Mouse (Mus musculus) gastrocnemius, adult 2 months (tissue): ENCODE measurements around the gene 1700020D05Rik. TPM values are rescaled to one million over a fixed set of nuclear protein-coding genes. Genes with fewer than 3 reads are reported as not detected.
"Not testable (repeated sequence)": the region's sequence is repeated elsewhere in the genome, so short reads cannot be mapped to it uniquely, and the experiment has no call there.

ENCODE experiments used
- DNase-seq: peaks from one replicate; pipeline ENCODE4 v3.0.0; 2022
- H3K27ac ChIP-seq: fragments of 200-600 bp; 2 replicates; pipeline ENCODE4 v1.8.1; 2022; ENCODE audit warnings: mild to moderate bottlenecking
- H3K4me3 ChIP-seq: fragments of 200-600 bp; 2 replicates; pipeline ENCODE4 v1.8.1; 2022; ENCODE audit warnings: mild to moderate bottlenecking, moderate library complexity
- CTCF ChIP-seq: fragments of 200-600 bp; IDR thresholded peaks from 2 replicates; pipeline ENCODE4 v1.8.1; 2022; ENCODE audit warnings: antibody characterized with exemption, mild to moderate bottlenecking, moderate library complexity
- intact Hi-C: fragments of 180-260 bp; cut with DNase I; formaldehyde crosslinking; loops from one replicate; pipeline ENCODE4 v1.15.1; 2025
- total RNA-seq, 2 experiments: library from RNA; stranded (reverse); gene quantifications; 2 replicates each; pipeline ENCODE4 v1.2.3; 2021

1700020D05Rik gene
- total RNA-seq, 2 experiments from 2014 or later, result 0.92 to 1.6 TPM

DNA sequence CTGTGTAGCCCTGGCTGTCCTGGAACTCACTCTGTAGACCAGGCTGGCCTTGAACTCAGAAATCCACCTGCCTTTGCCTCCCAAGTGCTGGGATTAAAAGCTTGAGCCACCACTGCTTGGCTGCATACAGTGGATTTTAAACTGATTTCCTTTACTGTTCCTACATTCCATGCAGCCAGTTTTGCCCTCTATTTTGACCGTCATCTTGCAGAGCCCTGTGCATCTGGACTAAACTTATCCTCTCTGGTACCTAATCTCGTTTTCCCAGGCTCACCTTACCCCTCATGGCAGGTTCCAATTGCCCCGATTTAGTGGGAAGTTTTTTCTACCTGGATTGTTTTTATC, 9.4 kb upstream of the 1700020D05Rik start:
- H3K27ac ChIP-seq, result no peak overlapping the region
- no peak for TF ChIP-seq CTCF
- H3K4me3 ChIP-seq, result no peak overlapping the region
- intact Hi-C loops, result no loop called here
- DNase-seq, result no peak

DNA sequence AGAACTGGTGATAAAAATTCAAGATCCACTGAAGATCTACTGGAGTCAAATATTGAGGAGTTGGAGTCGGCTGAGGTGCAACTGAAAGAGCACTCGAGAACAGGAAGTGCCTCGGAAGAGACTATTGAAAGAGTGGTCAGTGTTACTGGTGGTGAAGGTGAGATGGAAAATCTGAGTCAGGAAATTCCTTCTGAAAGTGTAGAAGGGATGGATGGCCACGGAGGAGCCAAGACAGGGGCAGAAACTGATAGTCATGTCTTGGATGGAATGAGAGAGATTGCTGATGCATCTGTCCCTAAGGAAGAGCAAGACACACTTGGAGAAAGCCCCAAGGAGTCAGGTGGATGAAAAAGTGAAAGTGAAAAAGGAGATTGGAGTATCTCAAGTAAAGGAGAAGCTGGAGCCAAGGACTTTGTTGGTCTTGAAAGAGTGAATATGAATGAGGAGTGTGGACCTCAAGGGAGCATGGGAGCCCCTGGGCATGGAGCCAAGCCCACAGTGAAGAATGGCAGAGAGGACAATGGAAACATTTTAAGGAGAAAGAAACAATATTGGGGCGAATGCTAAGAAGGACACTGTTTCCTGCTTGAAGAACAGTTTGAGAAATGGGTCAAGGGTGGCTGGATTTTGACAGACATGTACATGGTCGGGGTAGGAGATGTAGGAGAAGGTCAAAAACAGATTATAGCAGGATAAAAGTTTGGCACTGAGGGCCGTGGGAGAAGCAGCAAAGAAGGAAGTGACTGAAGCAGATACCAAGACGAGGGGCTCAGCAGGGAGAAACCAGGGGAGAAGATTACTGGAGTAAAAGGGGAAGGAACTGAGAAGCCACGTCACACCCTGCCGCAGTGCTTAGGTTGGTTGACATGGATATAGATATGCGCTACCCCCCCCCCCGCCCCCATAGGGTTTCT, 8.8 kb upstream of the 1700020D05Rik start:
- intact Hi-C loops, result no loop called here
- H3K27ac ChIP-seq, result peak overlapping the region; percentile 44
- H3K4me3 ChIP-seq, result peak overlapping the region; percentile 35
- no peak for TF ChIP-seq CTCF
- no peak for DNase-seq

DNA sequence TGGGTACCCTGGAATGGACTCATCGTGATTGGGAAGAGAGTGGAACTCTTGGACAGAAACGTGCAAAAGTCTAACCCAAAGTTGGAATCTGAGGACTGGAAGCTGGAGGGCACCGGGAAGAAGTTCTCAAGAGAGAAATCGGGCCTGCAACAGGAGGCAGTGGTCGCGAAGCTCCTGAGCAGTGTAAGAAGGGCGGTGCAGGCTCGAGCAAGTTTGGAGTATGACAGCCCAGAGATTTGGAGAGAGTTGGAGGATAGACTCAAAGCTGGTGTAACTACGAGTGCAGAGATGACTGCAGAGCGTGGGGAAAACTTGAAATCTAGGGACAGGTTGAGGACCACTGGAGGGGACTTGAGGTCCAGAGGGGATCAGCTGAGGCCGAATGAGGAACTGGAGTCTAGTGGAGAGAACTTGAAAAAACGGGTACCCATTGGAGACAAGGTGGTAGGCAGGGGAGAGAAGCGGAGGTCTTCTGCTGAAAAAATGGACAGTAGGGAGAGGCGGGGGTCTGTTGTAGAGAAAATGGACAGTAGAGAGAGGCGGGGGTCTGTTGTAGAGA, 7.6 kb upstream of the 1700020D05Rik start:
- intact Hi-C loops, result loop anchor here (2.0 kb wide), 1 partner anchor 20 kb away; the partner anchor contains the start of gene Cfl1
- no peak for TF ChIP-seq CTCF
- Histone ChIP-seq H3K27ac (peak overlapping the region; percentile 89), H3K4me3 (peak overlapping the region; percentile 93)
- no peak for DNase-seq

DNA sequence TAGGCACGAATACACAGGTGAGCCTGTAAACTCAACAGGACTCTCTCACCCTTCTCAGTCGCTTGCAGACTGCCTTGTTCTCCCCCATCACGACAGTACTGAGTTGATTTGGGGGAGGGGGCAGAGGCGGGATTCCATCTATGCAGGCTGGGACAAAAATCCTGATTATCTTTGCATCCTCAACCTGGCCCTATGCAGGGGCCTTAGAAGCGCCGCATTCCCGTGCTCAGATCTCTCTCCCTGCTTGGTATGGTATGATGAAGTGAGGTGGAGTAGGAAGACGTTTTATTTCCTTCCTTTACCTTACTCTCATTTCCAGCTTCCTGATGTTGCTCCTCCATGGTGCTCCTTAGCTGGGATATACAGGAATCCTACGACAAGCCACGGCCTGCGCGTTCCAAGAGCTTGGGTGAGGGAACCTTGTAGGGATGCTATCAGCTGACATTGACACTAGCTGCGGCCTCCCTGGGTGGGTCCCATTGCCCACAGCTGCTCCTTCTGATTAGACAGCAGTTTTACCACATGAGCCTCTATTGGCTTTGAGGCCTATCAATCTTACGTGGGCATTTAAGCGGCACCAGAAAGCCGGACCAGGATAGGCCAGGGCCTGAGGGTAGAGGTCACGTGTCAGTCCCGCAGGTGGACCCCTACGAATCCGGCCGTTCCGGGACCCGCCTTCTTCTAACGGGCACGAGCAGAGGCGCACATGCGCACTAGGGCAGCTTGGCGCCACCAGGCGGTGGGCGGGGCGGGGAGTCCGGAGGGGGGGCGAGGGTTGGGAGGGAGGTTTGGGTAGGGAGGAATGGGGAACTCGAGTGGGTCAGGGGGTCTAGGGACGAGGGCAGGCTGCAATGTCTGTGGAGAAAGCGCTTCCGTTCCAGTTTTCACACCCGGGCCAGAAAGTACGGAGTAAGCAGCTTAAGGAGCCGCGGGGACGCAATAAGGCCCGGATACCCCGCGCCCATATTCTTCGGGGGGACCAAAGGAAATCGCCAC, 6.7 kb upstream of the 1700020D05Rik start, which contains the start of gene Snx32:
Gene Snx32, minus strand, starts transcription at position 508 of the 996 bp plus-strand sequence.
- Histone ChIP-seq H3K4me3 (peak within 1 kb of the TSS; percentile 93), H3K27ac (peak within 1 kb of the TSS; percentile 89)
- peak; percentile 45 for TF ChIP-seq CTCF
- intact Hi-C loops, result loop anchor here (2.0 kb wide), 1 partner anchor 20 kb away; the partner anchor contains the start of gene Cfl1
- DNase-seq, result peak; percentile 99

DNA sequence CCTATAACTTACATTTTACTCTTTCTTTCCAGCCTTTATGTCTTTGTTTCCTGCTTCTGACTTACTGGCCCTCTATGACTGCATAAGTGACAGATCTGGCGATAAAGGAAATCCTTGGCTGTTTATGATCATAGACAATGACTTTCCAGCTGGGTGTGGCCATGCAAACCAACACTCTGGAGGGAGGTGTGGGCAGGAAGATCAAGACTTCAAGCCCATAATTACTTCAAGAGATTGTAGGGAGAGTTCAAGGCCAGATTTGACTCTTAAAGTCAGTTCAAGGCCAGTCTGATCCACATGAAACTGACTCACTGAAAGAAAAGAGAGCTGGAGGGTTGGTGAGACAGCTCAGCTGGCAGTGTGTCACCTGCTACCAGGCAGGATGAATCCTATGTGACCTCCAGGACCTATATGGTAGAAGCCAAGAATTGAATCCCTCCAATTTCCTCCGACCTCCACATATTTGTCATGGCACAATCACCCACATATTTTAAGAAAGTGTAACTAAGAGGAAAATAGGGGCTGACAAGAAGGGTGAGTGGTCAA, 3.2 kb downstream of the 1700020D05Rik start:
- intact Hi-C loops, result no loop called here
- H3K27ac ChIP-seq, result no peak overlapping the region
- no peak for DNase-seq
- no peak for TF ChIP-seq CTCF
- no peak overlapping the region for H3K4me3 ChIP-seq

DNA sequence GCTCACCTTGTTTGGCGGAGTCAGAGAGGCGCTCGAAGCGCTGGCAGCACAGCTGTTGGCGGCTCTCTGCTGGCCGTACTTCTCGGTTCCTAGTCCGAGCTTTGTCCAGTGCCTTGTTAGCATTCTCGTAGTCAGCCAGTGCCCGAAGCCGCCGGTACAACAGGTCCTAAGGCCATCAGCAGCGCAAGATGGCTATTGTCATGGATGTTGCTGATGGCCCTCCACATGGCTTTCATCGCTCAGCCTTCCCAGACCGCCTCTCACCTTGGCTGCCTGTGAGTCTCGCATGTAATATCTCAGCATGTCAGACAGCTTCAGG, 7.6 kb downstream of the 1700020D05Rik start:
- no peak for TF ChIP-seq CTCF
- Histone ChIP-seq H3K27ac (peak overlapping the region; percentile 62), H3K4me3 (no peak overlapping the region)
- no peak for DNase-seq
- intact Hi-C loops, result no loop called here

DNA sequence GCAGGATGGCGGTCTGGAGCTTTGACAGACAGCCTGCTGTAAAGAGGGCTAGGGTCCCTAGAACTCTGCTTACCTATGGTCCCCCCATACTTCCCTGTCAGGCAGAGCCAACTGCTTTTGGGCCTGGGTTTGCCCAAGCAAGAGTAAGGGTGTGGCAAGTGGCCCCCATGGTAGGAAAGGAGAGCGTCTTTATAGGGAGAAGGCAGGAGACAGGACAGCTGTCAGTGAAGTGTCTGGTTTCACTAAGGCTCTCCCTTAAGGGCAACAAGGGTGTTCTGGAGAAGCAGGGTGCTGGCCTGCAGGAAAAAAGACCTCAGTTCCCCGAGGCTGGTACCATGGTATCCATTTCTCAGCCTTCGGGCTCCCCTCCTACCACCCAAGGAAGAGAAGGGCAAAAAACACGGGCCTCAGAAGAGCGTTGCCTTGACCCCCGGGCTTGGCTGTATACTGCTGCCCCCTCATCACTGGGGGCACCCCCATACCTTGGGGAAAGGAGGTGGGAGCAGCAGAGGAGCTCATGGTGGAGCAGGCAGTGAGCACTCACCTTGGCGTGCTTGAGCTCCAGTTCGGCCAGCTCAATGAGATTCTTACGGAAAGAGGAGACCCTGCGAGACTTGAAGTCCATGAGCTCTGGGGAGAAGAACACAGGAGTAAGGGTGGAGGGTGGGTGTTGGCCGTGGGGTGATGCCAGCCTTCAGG, 8.1 kb downstream of the 1700020D05Rik start:
- Histone ChIP-seq H3K27ac (peak overlapping the region; percentile 62), H3K4me3 (no peak overlapping the region)
- DNase-seq, result no peak
- TF ChIP-seq CTCF, result no peak
- intact Hi-C loops, result no loop called here

DNA sequence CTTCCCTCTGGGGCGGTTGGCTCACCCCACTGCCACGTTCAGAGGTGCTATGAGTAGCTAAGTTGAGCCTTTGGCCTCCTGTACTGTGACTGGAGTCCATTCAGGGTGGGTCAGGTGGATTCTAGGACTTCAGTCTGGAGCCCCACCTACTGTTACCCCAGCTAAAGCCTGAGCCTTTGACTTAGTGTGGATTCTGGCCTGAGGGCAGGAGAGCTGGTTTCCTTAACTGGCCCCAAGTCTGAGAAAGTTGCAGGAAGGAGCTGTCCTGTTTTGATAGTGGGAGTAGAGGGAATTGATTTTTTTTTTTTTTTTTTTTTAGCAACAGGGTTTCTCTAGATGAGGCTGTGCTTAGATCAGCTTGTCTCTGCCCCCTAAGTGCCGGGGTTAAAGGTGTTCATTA, 9.3 kb downstream of the 1700020D05Rik start:
- Histone ChIP-seq H3K27ac (peak overlapping the region; percentile 49; the same call in 1 of the 2 replicates), H3K4me3 (no peak overlapping the region)
- DNase-seq, result no peak
- no peak for TF ChIP-seq CTCF
- intact Hi-C loops, result no loop called here

DNA sequence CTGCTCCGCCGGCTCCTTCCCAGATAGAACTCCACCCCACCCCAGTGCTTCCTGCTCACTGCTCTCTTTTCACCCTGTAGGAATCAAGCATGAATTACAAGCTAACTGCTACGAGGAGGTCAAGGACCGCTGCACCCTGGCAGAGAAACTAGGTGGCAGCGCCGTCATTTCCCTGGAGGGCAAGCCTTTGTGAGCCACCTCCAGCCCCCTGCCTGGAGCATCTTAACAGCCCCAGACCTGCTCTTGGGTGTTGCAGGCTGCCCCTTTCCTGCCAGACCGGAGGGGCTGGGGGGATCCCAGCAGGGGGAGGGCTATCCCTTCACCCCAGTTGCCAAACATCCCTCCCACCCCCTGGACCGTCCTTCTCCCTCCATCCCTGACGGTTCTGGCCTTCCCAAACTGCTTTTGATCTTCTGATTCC, 10.3 kb downstream of the 1700020D05Rik start:
- intact Hi-C loops, H3K27ac ChIP-seq, DNase-seq: not testable (repeated sequence)
- peak overlapping the region; percentile 100 for H3K4me3 ChIP-seq

DNA sequence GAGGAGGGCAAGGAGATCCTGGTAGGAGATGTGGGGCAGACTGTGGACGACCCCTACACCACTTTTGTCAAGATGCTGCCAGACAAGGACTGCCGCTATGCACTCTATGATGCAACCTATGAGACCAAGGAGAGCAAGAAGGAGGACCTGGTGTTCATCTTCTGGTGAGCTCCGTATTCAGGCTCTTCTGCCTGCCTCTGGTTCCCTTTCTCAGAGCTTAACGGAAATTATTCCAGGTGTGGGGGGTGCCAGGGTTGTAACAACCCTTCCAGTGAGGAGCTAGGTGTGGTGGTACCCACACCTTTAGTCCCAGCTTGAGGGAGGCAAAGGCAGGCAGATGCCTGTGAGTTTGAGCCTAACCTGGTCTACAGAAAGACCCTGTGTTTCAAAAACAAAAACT, 10.9 kb downstream of the 1700020D05Rik start:
- peak overlapping the region; percentile 100; the same call in 1 of the 2 replicates for H3K4me3 ChIP-seq
- no peak for DNase-seq
- H3K27ac ChIP-seq, result peak overlapping the region; percentile 24; the same call in 1 of the 2 replicates
- intact Hi-C loops, result no loop called here
- no peak for TF ChIP-seq CTCF

DNA sequence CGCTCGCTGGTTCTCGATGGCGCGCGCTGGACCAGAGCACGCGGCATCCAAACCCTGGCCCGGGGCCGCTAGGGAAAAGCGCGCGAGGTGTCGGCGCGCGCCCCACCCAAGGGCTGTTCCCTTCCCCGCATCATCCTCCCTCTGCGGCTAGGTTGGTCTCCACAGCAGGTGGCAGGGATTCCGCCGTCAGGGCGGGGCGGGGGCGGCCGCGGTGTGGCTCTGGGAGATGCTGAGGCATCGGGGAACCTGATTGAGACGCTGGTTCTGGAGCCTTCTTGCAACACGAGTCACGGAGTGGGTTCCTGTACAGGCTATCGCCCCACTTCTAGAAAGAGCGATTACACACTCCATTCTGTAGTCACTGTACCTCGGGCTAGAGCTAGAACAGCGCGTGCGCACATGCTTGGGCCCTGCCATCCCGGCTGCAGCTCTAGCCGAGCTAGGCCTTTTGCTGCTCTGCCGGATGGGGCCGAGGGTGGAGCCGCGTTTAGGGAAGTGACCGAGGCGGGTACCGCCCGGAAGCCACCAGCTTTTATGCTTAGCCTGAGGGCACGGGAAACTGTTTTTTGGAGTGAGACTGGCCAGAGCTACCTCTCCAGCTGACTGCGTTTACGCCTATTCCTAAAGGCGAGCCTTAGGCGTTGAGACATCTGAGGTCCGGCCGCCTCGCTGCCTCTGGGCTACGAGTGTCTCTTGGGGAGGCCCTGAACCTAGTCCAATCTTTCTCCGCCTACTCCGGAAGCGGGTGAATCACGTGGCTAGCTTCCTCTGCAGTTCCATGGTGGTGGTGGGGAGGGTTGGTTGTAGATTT, 12.5 kb downstream of the 1700020D05Rik start:
- peak overlapping the region; percentile 100 for H3K4me3 ChIP-seq
- DNase-seq, result peak; percentile 89
- intact Hi-C loops, result loop anchor here (2.0 kb wide), 1 partner anchor 20 kb away; the partner anchor contains the start of gene Snx32
- TF ChIP-seq CTCF, result no peak
- H3K27ac ChIP-seq, result peak overlapping the region; percentile 98
